Mouse (Mus musculus): Measurements from ENCODE around the gene Olfr205. TPM values are rescaled to one million over a fixed set of nuclear protein-coding genes. Genes with fewer than 3 reads are reported as not detected.

Olfr205 gene
- polyA plus RNA-seq, 1 experiment from 2014 or later = not detected

Other genes with a start within 250 kb of the Olfr205 start
- gene Olfr191, start 241.3 kb downstream of the Olfr205 start, polyA plus RNA-seq (2015; fragmentation: Nextera tagmentation; extraction: Ambion mirVana) = not detected in 2 replicates
- gene Olfr193, start 219.3 kb downstream of the Olfr205 start, polyA plus RNA-seq (2015; fragmentation: Nextera tagmentation; extraction: Ambion mirVana) = not detected in 2 replicates
- gene Olfr194, start 210.1 kb downstream of the Olfr205 start, polyA plus RNA-seq (2015; fragmentation: Nextera tagmentation; extraction: Ambion mirVana) = not detected in 2 replicates
- gene Olfr195, start 184.1 kb downstream of the Olfr205 start, polyA plus RNA-seq (2015; fragmentation: Nextera tagmentation; extraction: Ambion mirVana) = not detected in 2 replicates
- gene Olfr196, start 160.7 kb downstream of the Olfr205 start, polyA plus RNA-seq (2015; fragmentation: Nextera tagmentation; extraction: Ambion mirVana) = not detected in 2 replicates
- not detected in 2 replicates for gene Olfr198, start 127.6 kb downstream of the Olfr205 start, polyA plus RNA-seq (2015; fragmentation: Nextera tagmentation; extraction: Ambion mirVana)
- gene Olfr199, start 111.4 kb downstream of the Olfr205 start, polyA plus RNA-seq (2015; fragmentation: Nextera tagmentation; extraction: Ambion mirVana) = not detected in 2 replicates
- not detected in 2 replicates for gene Olfr201, start 58.5 kb downstream of the Olfr205 start, polyA plus RNA-seq (2015; fragmentation: Nextera tagmentation; extraction: Ambion mirVana)
- gene Olfr202, start 44.3 kb downstream of the Olfr205 start, polyA plus RNA-seq (2015; fragmentation: Nextera tagmentation; extraction: Ambion mirVana) = not detected in 2 replicates
- gene Olfr203, start 32.3 kb downstream of the Olfr205 start, polyA plus RNA-seq (2015; fragmentation: Nextera tagmentation; extraction: Ambion mirVana) = not detected in 2 replicates
- gene Olfr204, start 12.9 kb downstream of the Olfr205 start, polyA plus RNA-seq (2015; fragmentation: Nextera tagmentation; extraction: Ambion mirVana) = not detected in 2 replicates
- gene Olfr206, start 18.1 kb upstream of the Olfr205 start, polyA plus RNA-seq (2015; fragmentation: Nextera tagmentation; extraction: Ambion mirVana) = not detected in 2 replicates
- gene Olfr209, start 32.9 kb upstream of the Olfr205 start, polyA plus RNA-seq (2015; fragmentation: Nextera tagmentation; extraction: Ambion mirVana) = not detected in 2 replicates
- not detected in 2 replicates for gene Gabrr3, start 76.2 kb upstream of the Olfr205 start, polyA plus RNA-seq (2015; fragmentation: Nextera tagmentation; extraction: Ambion mirVana)
- 12.5 and 14.7 TPM in 2 replicates for gene Riox2, start 140.6 kb upstream of the Olfr205 start, polyA plus RNA-seq (2015; fragmentation: Nextera tagmentation; extraction: Ambion mirVana)

Data from forebrain, embryonic 16.5 days (tissue).